Mouse (Mus musculus) left cerebral cortex, postnatal 25 days (tissue): ENCODE results near the gene Nxph3. TPM values are rescaled to one million over a fixed set of nuclear protein-coding genes. Genes with fewer than 3 reads are reported as not detected.

Experiments used
- DNase-seq, 2 experiments: peaks; one replicate each; pipeline ENCODE4 v3.0.0; 2022; ENCODE audit warnings: low spot score in 2 of 2, mixed read lengths in 1 of 2
- intact Hi-C: fragments of 180-260 bp; cut with DNase I; formaldehyde crosslinking; loops from one replicate; pipeline ENCODE4 v1.15.1; 2025
- total RNA-seq, 2 experiments: library from RNA; stranded (reverse); gene quantifications; 2 replicates each; pipeline ENCODE4 v1.2.3; 2021

Nxph3 gene
- total RNA-seq, 2 experiments from 2014 or later: 20.5 to 35.2 TPM

GRCm38 (mm10) chr11:95500412-95500811, 14.0 kb downstream of the Nxph3 start:
- DNase-seq: no peak
- intact Hi-C loops: no loop called here

DNA sequence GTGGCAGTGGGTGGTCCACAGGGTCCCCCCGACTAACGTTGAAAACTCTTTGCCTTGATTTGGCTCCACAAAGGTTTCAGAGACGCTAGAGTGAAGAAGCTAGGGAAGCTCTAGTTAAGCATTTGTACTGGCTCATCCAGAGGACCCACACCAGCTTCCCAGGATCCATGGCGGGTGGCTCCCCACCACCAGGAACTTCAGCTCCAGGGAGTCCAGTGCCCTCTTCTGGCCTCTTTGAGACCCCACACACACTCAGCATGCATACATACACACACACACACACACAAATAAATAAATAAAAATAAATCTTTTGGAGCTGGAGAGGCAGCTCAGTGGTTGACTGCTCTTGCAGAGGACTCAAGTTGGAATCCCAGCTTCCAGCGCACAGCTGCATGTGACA, 16.4 kb downstream of the Nxph3 start:
- intact Hi-C loops: no loop called here
- no peak for DNase-seq

DNA sequence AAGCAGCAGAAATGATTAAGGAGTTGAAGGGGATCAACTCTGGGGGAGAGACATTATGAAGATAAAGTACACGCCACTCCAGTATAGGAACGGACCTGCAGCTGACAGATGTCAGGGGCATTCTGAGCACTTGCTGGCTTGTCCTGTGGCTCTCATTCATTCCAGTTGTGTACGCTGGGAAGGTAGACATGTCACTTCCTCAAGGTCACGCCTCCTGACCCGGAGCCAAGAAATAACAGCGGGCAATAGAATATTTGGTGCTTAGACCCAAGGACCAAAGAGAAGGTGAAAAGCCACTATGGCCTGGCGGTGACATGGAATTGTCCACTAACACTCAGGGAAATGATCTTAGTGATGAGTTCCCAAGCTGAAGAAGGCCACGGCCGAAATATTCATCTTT, 18.5 kb downstream of the Nxph3 start:
- intact Hi-C loops: no loop called here
- no peak for DNase-seq

- peak in 1 of 2 experiments; percentile 67 for DNase-seq
Observed at GRCm38 (mm10) chr11:95494374-95494773, 20.0 kb downstream of the Nxph3 start.

GRCm38 (mm10) chr11:95493950-95494349, 20.4 kb downstream of the Nxph3 start:
- intact Hi-C loops: no loop called here
- peak in 1 of 2 experiments; percentile 53 for DNase-seq

More at GRCm38 (mm10) chr11:95494374-95494773, 20.0 kb downstream of the Nxph3 start:
- intact Hi-C loops: no loop called here

DNA sequence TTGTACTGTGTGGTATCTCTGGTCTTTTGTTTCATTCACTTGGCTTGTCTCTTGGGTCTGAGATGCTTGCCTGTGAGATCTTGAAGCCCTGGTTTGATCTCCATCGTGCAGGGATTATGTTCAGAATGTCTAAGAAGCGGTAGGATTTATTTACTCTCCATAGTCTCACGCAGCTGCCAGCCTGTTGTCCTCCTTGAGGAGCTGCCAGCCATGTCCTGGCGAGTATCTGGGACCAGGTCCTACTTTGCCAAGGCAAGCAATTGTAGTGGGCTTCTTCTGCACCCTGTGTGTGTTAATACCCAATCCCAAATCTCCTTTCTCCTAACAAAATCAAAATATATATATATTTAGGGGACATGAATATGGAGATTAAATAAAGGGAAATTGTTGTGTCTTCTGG, 21.4 kb downstream of the Nxph3 start:
- DNase-seq: no peak
- intact Hi-C loops: no loop called here

GRCm38 (mm10) chr11:95492256-95492655, 22.1 kb downstream of the Nxph3 start:
- intact Hi-C loops: no loop called here
- no peak for DNase-seq

GRCm38 (mm10) chr11:95490104-95490503, 24.3 kb downstream of the Nxph3 start:
- intact Hi-C loops: no loop called here
- no peak for DNase-seq

- no peak for DNase-seq
- intact Hi-C loops: no loop called here
Observed at GRCm38 (mm10) chr11:95487237-95487636, 27.1 kb downstream of the Nxph3 start.

DNA sequence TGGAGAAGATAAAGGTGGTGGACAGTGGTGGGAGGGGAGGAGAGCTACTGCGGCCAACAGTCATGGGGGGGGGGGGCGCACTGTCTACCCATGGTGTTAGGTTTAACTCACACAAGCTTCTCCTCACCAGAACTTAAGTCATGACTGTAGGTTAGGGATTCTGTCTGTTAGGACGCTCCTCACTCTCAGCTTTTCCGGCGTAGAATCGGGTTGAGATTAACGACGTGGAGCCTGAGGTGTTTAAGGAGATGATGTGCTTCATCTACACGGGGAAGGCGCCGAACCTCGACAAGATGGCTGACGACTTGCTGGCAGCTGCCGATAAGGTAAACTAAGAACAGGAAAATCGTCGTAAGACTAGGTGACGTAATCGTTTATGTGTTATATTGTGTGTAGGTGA, 28.7 kb downstream of the Nxph3 start:
- DNase-seq: no peak
- intact Hi-C loops: no loop called here

GRCm38 (mm10) chr11:95480662-95481061, 33.7 kb downstream of the Nxph3 start:
- no peak for DNase-seq
- intact Hi-C loops: no loop called here

DNA sequence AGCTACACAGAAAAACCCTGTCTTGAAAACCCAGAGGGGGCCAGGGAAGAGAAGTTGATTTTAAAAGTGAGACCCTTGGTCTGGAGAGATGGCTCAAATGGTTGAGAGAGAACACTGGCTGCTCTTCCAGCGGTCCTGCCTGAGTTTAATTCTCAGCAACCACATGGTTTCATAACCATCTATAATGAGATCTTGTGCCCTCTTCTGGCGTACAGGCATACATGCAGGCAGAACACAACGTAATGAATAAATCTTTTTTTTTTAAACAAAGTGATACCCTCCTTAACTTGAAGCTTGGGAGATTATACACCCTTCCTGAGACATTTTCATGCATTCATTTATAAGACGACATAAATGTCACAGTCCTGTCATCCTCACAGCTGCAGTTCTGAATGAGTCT, 34.9 kb downstream of the Nxph3 start:
- no peak for DNase-seq
- intact Hi-C loops: loop anchor here (5.0 kb wide), 1 partner anchor 47 kb away; no protein-coding TSS in a partner anchor

DNA sequence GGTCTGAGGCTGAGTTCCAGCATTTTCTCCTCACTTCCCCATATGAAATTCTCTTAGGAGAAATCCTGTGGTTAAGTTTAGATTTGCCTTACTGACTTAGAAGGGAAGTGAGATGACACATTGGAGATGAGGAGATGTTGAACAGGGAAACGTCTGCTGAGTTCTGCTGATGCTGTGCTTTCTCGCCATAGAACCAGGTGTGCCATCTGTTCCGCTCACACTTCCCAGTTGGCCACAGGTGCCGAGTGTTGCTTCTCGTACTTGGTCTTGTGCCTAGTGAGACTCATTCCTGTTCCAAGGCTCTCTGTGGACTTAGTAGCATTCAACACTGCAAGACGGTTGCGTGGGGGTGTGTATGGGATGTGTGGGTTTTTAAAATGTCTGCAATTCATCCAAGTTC, 38.0 kb downstream of the Nxph3 start:
- intact Hi-C loops: loop anchor here (1.0 to 5.0 kb wide), 2 partner anchors 44 to 77 kb away; no protein-coding TSS in a partner anchor
- DNase-seq: peak; percentile 85 to 97

DNA sequence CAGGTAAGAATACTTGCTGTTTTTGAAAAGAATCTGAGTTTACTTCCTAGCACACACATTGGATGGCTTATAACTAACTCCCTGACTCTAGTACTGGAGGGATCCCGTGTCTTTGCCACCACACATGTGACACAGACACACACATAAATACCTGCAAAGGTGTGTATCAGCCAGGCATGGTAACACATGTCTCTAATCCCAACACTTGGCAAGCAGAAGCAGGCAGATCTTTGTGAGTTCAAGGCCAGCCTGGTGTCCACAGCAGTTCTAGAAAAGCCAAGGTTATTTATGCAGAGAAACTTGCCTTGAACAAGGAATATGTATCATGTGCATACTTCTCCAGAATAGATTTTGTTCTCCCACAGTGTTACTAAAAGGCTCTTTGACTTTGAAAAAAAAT, 40.9 kb downstream of the Nxph3 start:
- intact Hi-C loops: loop anchor here (5.0 kb wide), 1 partner anchor 61 kb away; the partner anchor contains the start of gene Spop
- DNase-seq: no peak

- intact Hi-C loops: loop anchor here (5.0 kb wide), 1 partner anchor 61 kb away; the partner anchor contains the start of gene Spop
- DNase-seq: no peak
Observed at GRCm38 (mm10) chr11:95472942-95473341, 41.4 kb downstream of the Nxph3 start.

DNA sequence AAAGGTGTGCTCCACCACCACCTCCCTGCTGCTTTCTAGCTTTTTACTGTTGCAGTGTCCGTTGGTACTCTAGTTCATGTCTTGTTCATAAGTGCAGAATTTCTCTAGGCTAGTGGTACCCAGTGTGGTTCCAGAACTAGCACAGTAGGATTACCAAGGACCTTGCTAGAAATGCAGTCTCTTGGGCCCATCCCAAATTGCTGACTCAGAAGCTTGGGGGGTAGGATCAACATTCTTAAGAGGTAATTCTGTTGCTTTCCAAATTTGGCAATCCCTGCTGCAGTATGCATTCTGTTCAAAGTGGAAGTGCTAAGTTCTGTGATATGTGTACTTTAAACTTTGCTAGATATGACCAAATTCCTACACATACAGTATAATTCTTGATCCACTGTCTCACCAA, 46.6 kb downstream of the Nxph3 start:
- peak in 1 of 2 experiments; percentile 57 for DNase-seq
- intact Hi-C loops: no loop called here

DNA sequence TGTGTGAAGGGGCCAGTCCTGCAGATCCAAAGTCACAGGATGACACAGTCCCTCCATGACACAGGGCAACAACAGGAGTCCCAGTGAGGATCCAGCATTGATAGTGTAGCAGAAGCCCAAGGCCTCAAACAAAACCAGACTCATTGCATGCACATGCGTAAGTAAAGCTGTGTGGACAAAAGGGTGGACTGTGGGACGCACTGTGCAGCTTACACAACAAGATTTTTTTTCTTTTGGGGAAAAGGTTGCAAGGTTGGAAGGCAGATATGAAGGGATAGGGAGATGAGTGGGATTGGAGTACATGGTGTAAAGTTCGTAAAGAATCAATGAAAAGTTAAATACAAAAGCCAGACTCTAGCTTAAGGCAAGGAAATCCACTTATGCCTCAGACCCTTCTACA, 52.2 kb downstream of the Nxph3 start:
- DNase-seq: no peak
- intact Hi-C loops: no loop called here

GRCm38 (mm10) chr11:95460872-95461271, 53.5 kb downstream of the Nxph3 start:
- no peak for DNase-seq
- intact Hi-C loops: no loop called here
